Mouse (Mus musculus) brain, embryonic 14.5 days (tissue): ENCODE measurements around the gene Acot13. TPM values are rescaled to one million over a fixed set of nuclear protein-coding genes. Genes with fewer than 3 reads are reported as not detected.
"Not testable (repeated sequence)": the region's sequence is repeated elsewhere in the genome, so short reads cannot be mapped to it uniquely, and the experiment has no call there.

ENCODE experiments used
- DNase-seq: peaks from one replicate; pipeline ENCODE4 v3.0.0-alpha.2; 2011; ENCODE audit warnings: low read depth
- CTCF ChIP-seq: fragments of 200-500 bp; IDR thresholded peaks from 2 replicates; pipeline ENCODE4 v1.5.1; 2012; ENCODE audit warnings: inconsistent platforms, mild to moderate bottlenecking, moderate library complexity, borderline replicate concordance; ENCODE audit not compliant: insufficient read depth, insufficient read length; ENCODE audit errors: extremely low read depth
- POLR2A ChIP-seq: fragments of 200-500 bp; IDR thresholded peaks from 2 replicates; pipeline ENCODE4 v1.6.1; 2012; ENCODE audit warnings: mild to moderate bottlenecking, inconsistent platforms, borderline replicate concordance; ENCODE audit not compliant: poor library complexity, insufficient read depth, insufficient read length, severe bottlenecking; ENCODE audit errors: extremely low read depth
- polyA plus RNA-seq: library from polyadenylated mRNA; depleted of rRNA; stranded (reverse); fragments of >200 nt; gene quantifications from 2 replicates; pipeline ENCODE4 v1.2.3, GENCODE M21; 2012

Gene Acot13
- polyA plus RNA-seq, 1 experiment, result 33.9 TPM

- no peak for DNase-seq
- TF ChIP-seq POLR2A, result no peak
- no peak for TF ChIP-seq CTCF
Observed at GRCm38 (mm10) chr13:24849318-24849717, 18.0 kb upstream of the Acot13 start.

DNA sequence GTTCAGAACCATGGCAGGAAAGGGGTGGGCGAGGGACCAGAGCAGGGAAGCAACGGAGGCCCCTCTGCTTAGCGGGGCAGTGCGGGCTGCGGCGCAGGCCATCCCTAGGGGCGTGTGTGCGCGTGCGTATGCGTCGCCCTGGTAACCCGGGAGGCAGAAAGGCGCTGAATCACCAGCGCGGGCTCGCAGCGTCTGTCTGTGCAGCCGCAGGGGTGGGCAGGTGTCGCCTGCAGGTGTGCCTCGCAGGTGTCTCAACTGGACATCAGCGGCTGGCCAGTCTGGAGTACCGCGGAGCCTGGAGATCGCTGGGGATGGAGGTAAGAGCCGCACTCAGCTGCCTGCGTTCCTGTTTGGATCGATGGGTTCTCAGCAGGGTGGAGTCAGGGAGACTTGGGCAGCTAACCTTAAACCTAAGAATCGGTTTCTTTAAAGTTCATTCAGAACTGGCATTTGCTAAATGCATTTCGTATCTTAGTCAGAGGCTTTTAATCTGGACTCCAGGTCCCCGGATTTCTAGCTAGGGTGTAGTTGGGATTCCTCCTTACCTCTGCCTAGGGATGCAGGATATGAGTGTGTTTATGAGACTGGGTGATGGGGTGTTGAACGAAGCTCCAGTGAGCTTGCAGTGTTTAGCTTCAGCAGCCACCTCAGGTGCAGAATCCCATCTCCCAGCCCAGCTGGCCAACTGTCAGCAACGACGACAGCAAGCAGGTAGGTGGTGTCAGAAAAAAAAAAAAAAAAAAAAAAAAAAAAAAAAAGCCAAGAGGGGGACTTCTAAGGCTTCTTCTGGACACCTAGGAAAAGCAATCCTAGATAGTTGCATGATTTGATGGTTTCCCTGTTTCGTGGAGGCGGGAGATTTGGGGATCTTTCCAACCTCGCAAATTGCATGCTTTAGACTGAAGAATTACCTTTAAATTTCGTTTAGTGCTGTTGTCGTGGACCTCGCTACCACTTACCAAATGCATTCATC lies 13.9 kb upstream of the Acot13 start, which contains the start of gene D130043K22Rik:
Gene D130043K22Rik (plus strand): TSS at position 153 of the 973 bp plus-strand sequence.
- TF ChIP-seq CTCF (no peak), POLR2A (no peak)
- DNase-seq, result peak; percentile 79

DNA sequence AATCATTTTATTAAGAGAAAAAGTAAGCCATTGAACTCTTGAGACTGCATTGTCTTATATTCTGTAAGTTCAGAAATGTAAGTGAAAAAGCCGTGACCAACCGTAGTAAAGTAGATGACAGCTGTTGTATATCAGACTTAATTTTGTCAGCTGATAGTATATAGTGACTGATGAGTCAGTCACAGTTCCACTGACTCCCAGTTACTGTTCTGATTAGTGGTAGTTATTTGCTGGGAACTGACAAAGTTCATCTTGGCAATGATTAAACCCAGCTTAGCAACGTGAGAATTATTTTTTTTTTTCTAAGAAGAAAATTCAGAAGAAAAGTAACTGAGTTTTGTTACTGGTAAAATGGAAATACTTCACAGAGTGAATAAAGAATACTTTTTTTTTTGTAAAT lies 10.4 kb upstream of the Acot13 start:
- no peak for TF ChIP-seq CTCF
- no peak for TF ChIP-seq POLR2A

DNA sequence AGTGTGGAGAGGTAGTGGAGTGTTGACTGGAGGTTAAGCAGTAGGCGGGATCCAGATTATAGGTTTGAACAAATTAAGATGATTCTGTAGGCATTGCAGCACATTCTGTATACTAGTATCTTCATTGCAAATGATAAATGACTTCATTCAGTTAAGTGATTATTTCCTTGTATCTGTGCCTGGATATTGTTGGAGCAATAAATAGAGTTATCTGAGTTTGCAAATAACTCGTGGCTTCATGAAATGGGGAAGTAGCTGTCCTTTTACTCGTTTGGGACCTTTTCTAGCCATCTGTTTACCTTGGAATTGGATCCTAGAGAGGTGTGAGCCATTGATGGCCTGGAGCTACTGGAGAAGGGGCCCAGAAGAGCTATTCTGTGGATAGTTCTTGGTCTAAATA lies 8.5 kb upstream of the Acot13 start:
- no peak for TF ChIP-seq CTCF
- no peak for TF ChIP-seq POLR2A
- DNase-seq, result no peak

More for the DNA sequence above, 10.4 kb upstream of the Acot13 start:
- no peak for DNase-seq

GRCm38 (mm10) chr13:24837765-24838164 lies 6.4 kb upstream of the Acot13 start:
- DNase-seq, result not testable (repeated sequence)

GRCm38 (mm10) chr13:24832811-24833155 lies 1.4 kb upstream of the Acot13 start:
- DNase-seq, result no peak
- no peak for TF ChIP-seq CTCF

DNA sequence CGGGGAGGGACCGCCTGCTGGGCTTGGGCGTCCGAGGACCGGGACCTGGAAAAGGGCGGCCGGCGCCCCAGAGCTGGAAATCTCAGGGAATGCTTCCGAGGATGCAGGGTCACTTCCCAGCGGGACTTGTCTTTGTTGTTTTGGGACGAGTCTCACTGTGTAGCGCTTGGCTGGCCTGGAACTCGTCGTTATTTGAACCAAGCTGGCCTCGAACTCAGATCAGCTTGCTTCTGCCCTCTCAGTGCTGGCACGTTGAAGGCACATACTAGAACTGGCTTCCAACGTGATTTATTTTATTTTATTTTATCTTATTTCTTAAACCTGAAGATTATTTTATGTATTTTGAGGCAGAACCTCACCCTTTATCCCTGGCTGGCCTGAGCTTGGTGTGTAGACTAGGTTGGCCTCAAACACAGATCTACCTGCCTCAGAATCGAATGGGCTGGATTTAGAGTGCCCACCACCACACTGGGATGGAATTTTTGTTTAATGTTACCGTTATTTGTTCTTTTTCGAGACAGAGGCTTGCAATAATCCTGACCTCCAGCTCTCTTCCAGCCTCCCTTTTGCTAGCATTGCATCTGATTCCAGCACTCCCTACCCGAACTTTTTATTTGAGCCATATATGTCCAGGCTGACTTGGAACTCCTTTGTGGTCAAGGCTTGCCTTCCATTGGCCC lies 931 bp upstream of the Acot13 start:
- DNase-seq, result no peak
- no peak for TF ChIP-seq POLR2A
- no peak for TF ChIP-seq CTCF

GRCm38 (mm10) chr13:24830756-24831352 lies 486 bp downstream of the Acot13 start:
- no peak for TF ChIP-seq CTCF
- TF ChIP-seq POLR2A, result no peak
- peak; percentile 30 for DNase-seq

DNA sequence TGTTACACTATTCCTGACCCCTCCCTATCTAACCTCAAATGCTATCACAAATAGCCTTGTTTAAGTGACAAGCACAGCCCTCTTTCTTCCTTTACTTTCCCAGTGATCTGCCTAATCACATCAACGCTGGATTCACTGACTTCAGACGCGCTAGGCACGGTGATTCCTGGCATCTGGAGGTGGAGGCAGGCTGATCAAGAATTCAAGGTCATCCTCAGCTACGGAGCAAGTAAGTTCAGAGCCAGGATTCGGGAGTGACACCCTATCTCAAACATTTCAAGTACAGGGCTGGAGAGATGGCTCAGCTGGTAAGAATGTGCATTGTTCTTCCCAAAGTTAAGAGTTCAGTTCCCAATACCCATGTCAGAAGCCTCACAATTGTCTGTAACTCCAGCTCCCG lies 5.2 kb downstream of the Acot13 start:
- DNase-seq, result no peak
- no peak for TF ChIP-seq POLR2A
- TF ChIP-seq CTCF, result no peak

- no peak for DNase-seq
- TF ChIP-seq CTCF (no peak), POLR2A (no peak)
Observed at GRCm38 (mm10) chr13:24825587-24825986, 5.8 kb downstream of the Acot13 start.

GRCm38 (mm10) chr13:24824647-24825046 lies 6.7 kb downstream of the Acot13 start:
- no peak for TF ChIP-seq POLR2A
- no peak for TF ChIP-seq CTCF
- no peak for DNase-seq

- TF ChIP-seq POLR2A, result no peak
- TF ChIP-seq CTCF, result no peak
- DNase-seq, result no peak
Observed at GRCm38 (mm10) chr13:24822663-24823343, 8.5 kb downstream of the Acot13 start.

DNA sequence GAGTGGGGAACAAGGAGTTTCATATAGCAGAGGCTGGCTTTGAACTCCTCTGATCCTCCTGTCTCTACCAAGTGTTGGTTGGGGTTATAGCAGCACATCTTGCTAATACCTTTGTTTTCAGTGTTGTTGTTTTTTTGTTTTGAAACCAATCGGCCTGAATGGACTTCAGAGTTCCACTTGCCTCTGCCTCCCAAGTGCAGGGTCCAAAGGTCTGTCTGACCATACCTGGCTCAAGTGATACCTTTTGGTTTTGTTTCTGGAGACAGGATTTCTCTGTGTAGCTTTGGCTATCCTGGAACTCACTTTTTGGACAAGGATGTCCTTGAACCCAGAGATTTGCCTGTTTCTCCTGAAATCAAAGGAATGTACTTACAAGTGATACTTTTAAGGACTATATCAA lies 11.4 kb downstream of the Acot13 start:
- TF ChIP-seq CTCF (no peak), POLR2A (no peak)
- DNase-seq, result no peak
